Mouse (Mus musculus) ES-E14 (cell line): ENCODE measurements around the gene Ccndbp1.

ENCODE experiments used
- CHD2 ChIP-seq: IDR thresholded peaks from 2 replicates; pipeline ENCODE4 v1.6.1; 2014; ENCODE audit warnings: mild to moderate bottlenecking, low read depth, low read length, inconsistent platforms
- HCFC1 ChIP-seq: IDR thresholded peaks from 2 replicates; pipeline ENCODE4 v1.6.1; 2012; ENCODE audit warnings: low read length, inconsistent platforms, borderline replicate concordance; ENCODE audit not compliant: insufficient read depth
- MAFK ChIP-seq: IDR thresholded peaks from 2 replicates; pipeline ENCODE4 v1.6.1; 2014; ENCODE audit warnings: mild to moderate bottlenecking, low read depth, low read length, inconsistent platforms; ENCODE audit not compliant: insufficient read depth
- ZNF384 ChIP-seq: IDR thresholded peaks from 2 replicates; pipeline ENCODE4 v1.6.1; 2012; ENCODE audit warnings: low read depth, low read length, inconsistent platforms

DNA sequence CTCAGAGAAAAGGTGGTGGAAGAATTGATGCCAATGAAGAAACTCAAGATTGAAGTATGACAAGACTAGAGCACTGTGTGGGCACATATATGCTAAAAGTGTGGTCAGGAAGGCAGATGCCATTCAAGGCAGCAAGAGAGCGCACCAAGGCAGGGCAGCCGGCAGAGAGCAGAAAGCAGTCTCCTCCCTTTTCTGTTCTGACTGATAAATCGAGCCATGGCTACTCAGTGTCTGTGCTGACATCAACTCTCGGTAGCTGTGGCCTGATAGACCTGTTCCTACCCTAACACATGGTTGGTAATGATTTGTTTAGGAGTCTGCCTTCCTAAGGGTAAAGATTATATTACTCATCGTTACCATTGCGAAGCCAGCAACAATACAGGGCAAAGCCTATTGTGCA lies 47.7 kb downstream of the Ccndbp1 start:
- TF ChIP-seq MAFK (no peak), CHD2 (no peak), ZNF384 (no peak), HCFC1 (no peak)
